Mouse (Mus musculus) CH12.LX (cell line): Measurements from ENCODE around the gene Kat8. TPM values are rescaled to one million over a fixed set of nuclear protein-coding genes. Genes with fewer than 3 reads are reported as not detected.

Experiments used
- DNase-seq: peaks from one replicate; pipeline ENCODE4 v3.0.0-alpha.2; 2013; ENCODE audit errors: extremely low read depth
- H3K27ac ChIP-seq: 2 replicates; pipeline ENCODE4 v1.5.1; 2012; ENCODE audit warnings: low read depth, mild to moderate bottlenecking, control low read depth, moderate library complexity; ENCODE audit not compliant: insufficient read depth
- H3K27me3 ChIP-seq: replicated peaks from 2 replicates; pipeline ENCODE3; 2012; ENCODE audit warnings: inconsistent platforms
- H3K36me3 ChIP-seq, 2 experiments: replicated peaks in 1 of 2; 2 replicates each; pipeline versions ENCODE3 to v1.6.1; 2012; ENCODE audit warnings: inconsistent platforms in 1 of 2, low read length in 1 of 2, mild to moderate bottlenecking in 1 of 2, mixed read lengths in 1 of 2, moderate library complexity in 1 of 2; ENCODE audit not compliant: control insufficient read depth in 1 of 2, insufficient read depth in 1 of 2
- H3K4me1 ChIP-seq, 2 experiments: 2 replicates each; pipeline ENCODE4 v1.6.1; 2012; ENCODE audit warnings: inconsistent platforms in 1 of 2, moderate library complexity in 1 of 2; ENCODE audit not compliant: insufficient read depth in 2 of 2, control insufficient read depth in 1 of 2
- H3K4me2 ChIP-seq: 2 replicates; pipeline ENCODE4 v1.6.1; 2012; ENCODE audit warnings: low read depth, mild to moderate bottlenecking, control low read depth; ENCODE audit not compliant: poor library complexity, insufficient read depth, severe bottlenecking
- H3K4me3 ChIP-seq, 3 experiments: fragments of 150-350 bp in 1 of 3; sonication (generic) in 1 of 3; replicated peaks in 1 of 3; 2 replicates each; pipeline versions ENCODE3 to v1.5.1; 2011 to 2012; ENCODE audit warnings: low read depth in 2 of 3, low read length in 2 of 3, mild to moderate bottlenecking in 2 of 3, moderate library complexity in 2 of 3, control low read depth in 1 of 3, improper control_type of control experiment in 1 of 3, inconsistent platforms in 1 of 3, mixed read lengths in 1 of 3; ENCODE audit not compliant: poor library complexity in 1 of 3
- H3K79me2 ChIP-seq: replicated peaks from 2 replicates; pipeline ENCODE4 v1.6.1; 2012; ENCODE audit warnings: mild to moderate bottlenecking, moderate library complexity; ENCODE audit not compliant: control insufficient read depth, poor library complexity, insufficient read depth, severe bottlenecking; ENCODE audit errors: extremely low read depth
- H3K9ac ChIP-seq: 2 replicates; pipeline ENCODE4 v1.6.1; 2012; ENCODE audit warnings: low read depth, mild to moderate bottlenecking, control low read depth, moderate library complexity; ENCODE audit not compliant: insufficient read depth
- H3K9me3 ChIP-seq: replicated peaks from 2 replicates; pipeline ENCODE3; 2012; ENCODE audit warnings: low read length, inconsistent platforms, mixed read lengths
- BHLHE40 ChIP-seq: IDR thresholded peaks from 2 replicates; pipeline ENCODE4 v1.6.1; 2011; ENCODE audit warnings: mild to moderate bottlenecking, low read depth, low read length, improper control_type of control experiment
- CHD1 ChIP-seq: IDR thresholded peaks from 2 replicates; pipeline ENCODE4 v1.6.1; 2012; ENCODE audit warnings: low read depth, low read length, improper control_type of control experiment, inconsistent platforms
- CHD2 ChIP-seq: IDR thresholded peaks from 2 replicates; pipeline ENCODE4 v1.6.1; 2011; ENCODE audit warnings: low read length, improper control_type of control experiment
- EP300 ChIP-seq: IDR thresholded peaks from 2 replicates; pipeline ENCODE4 v1.6.1; 2011; ENCODE audit warnings: low read length, improper control_type of control experiment
- ETS1 ChIP-seq: conservative IDR thresholded peaks from 2 replicates; pipeline ENCODE4 v1.6.1; 2012; ENCODE audit warnings: low read depth, mild to moderate bottlenecking, inconsistent platforms, low read length, improper control_type of control experiment, moderate library complexity
- GABPA ChIP-seq: IDR thresholded peaks from 2 replicates; pipeline ENCODE4 v1.6.1; 2012; ENCODE audit warnings: low read depth, low read length, improper control_type of control experiment, inconsistent platforms; ENCODE audit not compliant: insufficient replicate concordance
- IRF4 ChIP-seq: IDR thresholded peaks from 2 replicates; pipeline ENCODE4 v1.6.1; 2014; ENCODE audit warnings: low read depth, mild to moderate bottlenecking, inconsistent platforms, low read length, improper control_type of control experiment
- JUN ChIP-seq: IDR thresholded peaks from 2 replicates; pipeline ENCODE4 v1.6.1; 2011; ENCODE audit warnings: low read depth, mild to moderate bottlenecking, low read length, improper control_type of control experiment, moderate library complexity; ENCODE audit not compliant: insufficient read depth
- JUND ChIP-seq: conservative IDR thresholded peaks from 2 replicates; pipeline ENCODE4 v1.6.1; 2011; ENCODE audit warnings: low read depth, low read length, improper control_type of control experiment
- KAT2A ChIP-seq: IDR thresholded peaks from 2 replicates; pipeline ENCODE4 v1.6.1; 2012; ENCODE audit warnings: low read length, improper control_type of control experiment, inconsistent platforms; ENCODE audit not compliant: insufficient replicate concordance
- MAFK ChIP-seq: IDR thresholded peaks from 2 replicates; pipeline ENCODE4 v1.6.1; 2011; ENCODE audit warnings: low read length, improper control_type of control experiment; ENCODE audit not compliant: insufficient replicate concordance
- MAX ChIP-seq: IDR thresholded peaks from 2 replicates; pipeline ENCODE4 v1.6.1; 2011; ENCODE audit warnings: low read length, improper control_type of control experiment
- MXI1 ChIP-seq: IDR thresholded peaks from 2 replicates; pipeline ENCODE4 v1.6.1; 2011; ENCODE audit warnings: mild to moderate bottlenecking, low read depth, low read length, improper control_type of control experiment
- MYC ChIP-seq: IDR thresholded peaks from 2 replicates; pipeline ENCODE4 v1.6.1; 2011; ENCODE audit warnings: low read depth, mild to moderate bottlenecking, improper control_type of control experiment, low read length
- POLR2A ChIP-seq: IDR thresholded peaks from 2 replicates; pipeline ENCODE4 v1.6.1; 2011; ENCODE audit warnings: low read depth, mild to moderate bottlenecking, improper control_type of control experiment, low read length
- POLR2AphosphoS2 ChIP-seq: IDR thresholded peaks from 2 replicates; pipeline ENCODE4 v1.6.1; 2011; ENCODE audit warnings: low read depth, low read length, improper control_type of control experiment
- SIN3A ChIP-seq: IDR thresholded peaks from 2 replicates; pipeline ENCODE4 v1.6.1; 2012; ENCODE audit warnings: low read length, improper control_type of control experiment, inconsistent platforms
- TBP ChIP-seq: conservative IDR thresholded peaks from 2 replicates; pipeline ENCODE4 v1.6.1; 2011; ENCODE audit warnings: low read depth, low read length, improper control_type of control experiment
- UBTF ChIP-seq: IDR thresholded peaks from 2 replicates; pipeline ENCODE4 v1.6.1; 2012; ENCODE audit warnings: low read depth, mild to moderate bottlenecking, inconsistent platforms, low read length, improper control_type of control experiment, moderate library complexity
- ZKSCAN1 ChIP-seq: IDR thresholded peaks from 2 replicates; pipeline ENCODE4 v1.6.1; 2012; ENCODE audit warnings: low read depth, inconsistent platforms, low read length, improper control_type of control experiment, borderline replicate concordance
- ZNF384 ChIP-seq: IDR thresholded peaks from 2 replicates; pipeline ENCODE4 v1.6.1; 2012; ENCODE audit warnings: low read depth, low read length, improper control_type of control experiment, inconsistent platforms
- dilution Hi-C: fragments of 300-500 bp; cut with MboI; formaldehyde crosslinking; loops from 2 replicates; pipeline ENCODE4 v1.14.3; 2020; ENCODE audit warnings: low sequenced_read_pairs; ENCODE audit not compliant: extremely low pct_unique_long_range_greater_than_20kb, extremely low pct_ligation_motif_present
- in situ Hi-C: fragments of 300-500 bp; cut with MboI; formaldehyde crosslinking; loops from 3 replicates; pipeline ENCODE4 v1.14.3; 2019; ENCODE audit warnings: low sequenced_read_pairs, low pct_ligation_motif_present, low pct_unique_long_range_greater_than_20kb, mixed read lengths
- polyA plus RNA-seq: library from polyadenylated mRNA; unstranded; fragments of >175 nt; gene quantifications from 2 replicates; pipeline ENCODE4 v1.2.1, GENCODE M21; 2012; ENCODE audit warnings: low read depth; ENCODE audit not compliant: insufficient read length
- total RNA-seq, 2 experiments: library from RNA; depleted of rRNA; stranded (reverse); fragments of 300-350 nt in 1 of 2; fragments of >200 nt in 1 of 2; gene quantifications; 2 replicates each; pipeline ENCODE4 v1.2.3; 2012 to 2014

Gene Kat8
- total and polyA plus RNA-seq, 3 experiments: 18.0 to 30.3 (median 22.9) TPM

DNA sequence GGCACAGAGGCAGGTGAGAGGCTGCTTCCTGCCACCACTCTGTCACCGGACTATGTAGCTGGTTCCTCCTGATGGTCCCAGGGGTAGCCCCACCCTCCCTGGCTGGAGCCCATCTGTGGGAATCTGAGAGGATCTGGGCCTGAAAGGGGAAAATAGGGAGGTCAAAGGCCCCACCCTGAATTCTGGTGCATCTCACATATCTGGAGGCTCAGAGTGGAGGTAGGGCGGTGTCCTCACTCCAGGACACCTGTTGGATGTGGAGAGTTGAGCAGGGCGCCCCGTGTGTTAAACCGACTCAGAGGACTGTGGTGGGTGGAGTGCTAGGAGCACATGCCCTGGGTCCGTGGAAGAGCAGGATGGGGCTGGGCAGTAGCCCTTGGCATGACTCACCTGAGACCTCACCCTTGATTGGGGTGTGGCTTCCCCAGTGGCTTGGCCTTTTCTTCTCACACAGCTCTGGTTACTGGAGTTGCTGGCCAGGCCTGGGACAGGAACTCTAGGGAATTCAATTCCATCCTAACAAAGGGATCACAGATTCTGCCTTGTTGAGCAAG, 34.2 kb downstream of the Kat8 start, which contains the start of gene Prss36:
TSS of gene Prss36 (minus strand) at position 256 of the 554 bp plus-strand sequence.
- H3K9me3 ChIP-seq: no peaks in the 10 kb centered on the region
- H3K27ac ChIP-seq: no peak within 1 kb of the TSS
- peaks cover 69% of the 10 kb centered on the region for H3K27me3 ChIP-seq
- no peak for DNase-seq
- TF ChIP-seq POLR2AphosphoS2 (no peak), TBP (no peak), POLR2A (no peak), CHD2 (no peak), KAT2A (no peak), IRF4 (no peak), JUND (no peak), CHD1 (no peak), GABPA (no peak), SIN3A (no peak), BHLHE40 (no peak), MAFK (no peak), EP300 (no peak), ZNF384 (no peak)
- no peaks in the 10 kb centered on the region for H3K79me2 ChIP-seq
- no peaks in the 10 kb centered on the region for H3K4me1 ChIP-seq
- H3K9ac ChIP-seq: no peak within 1 kb of the TSS
- no peak within 1 kb of the TSS for H3K4me2 ChIP-seq
- dilution Hi-C loops: no loop called here
- in situ Hi-C loops: no loop called here
- no peaks in the 10 kb centered on the region for H3K36me3 ChIP-seq
- H3K4me3 ChIP-seq: no peak within 1 kb of the TSS

- Histone ChIP-seq H3K4me3 (no peak overlapping the region), H3K9ac (no peak overlapping the region), H3K79me2 (no peaks in the 10 kb centered on the region), H3K27me3 (peaks cover 50% of the 10 kb centered on the region), H3K27ac (no peak overlapping the region), H3K9me3 (no peaks in the 10 kb centered on the region), H3K4me2 (peak overlapping the region; percentile 61), H3K4me1 (peaks cover 0 to 4% of the 10 kb centered on the region in 2 experiments; a peak in 1 of 4 replicates), H3K36me3 (no peaks in the 10 kb centered on the region)
- DNase-seq: no peak
- TF ChIP-seq ETS1 (no peak), GABPA (no peak), EP300 (no peak), JUN (no peak), POLR2AphosphoS2 (no peak), JUND (no peak), MAX (no peak), ZKSCAN1 (no peak), MYC (no peak), UBTF (no peak), MXI1 (no peak), MAFK (no peak), TBP (no peak)
- dilution Hi-C loops (no loop called here), in situ Hi-C loops (no loop called here)
Observed at GRCm38 (mm10) chr7:127952864-127953581, 40.7 kb downstream of the Kat8 start.
